Mouse (Mus musculus) cerebellum, postnatal 10 days (tissue): Measurements from ENCODE around the gene Acsbg2.
"Not testable (repeated sequence)": the region's sequence is repeated elsewhere in the genome, so short reads cannot be mapped to it uniquely, and the experiment has no call there.

Source experiments
- DNase-seq, 2 experiments: peaks; one replicate each; pipeline ENCODE4 v3.0.0; 2021; ENCODE audit warnings: mixed read lengths in 2 of 2

The Acsbg2 gene

GRCm38 (mm10) chr17:56874237-56874636 lies at the start of gene Acsbg2:
Acsbg2 (minus strand) TSS chr17:56874447.
- no peak for DNase-seq

GRCm38 (mm10) chr17:56919725-56920124 lies 45.5 kb upstream of the Acsbg2 start:
- DNase-seq, result no peak

- no peak for DNase-seq
Observed at GRCm38 (mm10) chr17:56917166-56917565, 42.9 kb upstream of the Acsbg2 start.

GRCm38 (mm10) chr17:56913444-56913843 lies 39.2 kb upstream of the Acsbg2 start:
- DNase-seq, result no peak

- no peak for DNase-seq
Observed at GRCm38 (mm10) chr17:56913023-56913422, 38.8 kb upstream of the Acsbg2 start.

GRCm38 (mm10) chr17:56909764-56910163 lies 35.5 kb upstream of the Acsbg2 start:
- not testable (repeated sequence) for DNase-seq

- peak; percentile 28 to 47 for DNase-seq
Observed at GRCm38 (mm10) chr17:56907887-56908286, 33.6 kb upstream of the Acsbg2 start.

- no peak for DNase-seq
Observed at GRCm38 (mm10) chr17:56907096-56907495, 32.8 kb upstream of the Acsbg2 start.

GRCm38 (mm10) chr17:56906166-56906565 lies 31.9 kb upstream of the Acsbg2 start:
- DNase-seq, result no peak

- DNase-seq, result peak; percentile 53
Observed at GRCm38 (mm10) chr17:56902698-56903097, 28.5 kb upstream of the Acsbg2 start.

GRCm38 (mm10) chr17:56897630-56898195 lies 23.5 kb upstream of the Acsbg2 start:
- DNase-seq, result peak; percentile 91 to 92

- DNase-seq, result no peak
Observed at GRCm38 (mm10) chr17:56896513-56897129, 22.4 kb upstream of the Acsbg2 start.

- no peak for DNase-seq
Observed at GRCm38 (mm10) chr17:56895368-56895918, 21.2 kb upstream of the Acsbg2 start.

- no peak for DNase-seq
Observed at GRCm38 (mm10) chr17:56890018-56890417, 15.8 kb upstream of the Acsbg2 start.

- DNase-seq, result no peak
Observed at GRCm38 (mm10) chr17:56888050-56888449, 13.8 kb upstream of the Acsbg2 start.

- no peak for DNase-seq
Observed at GRCm38 (mm10) chr17:56884809-56885208, 10.6 kb upstream of the Acsbg2 start.

GRCm38 (mm10) chr17:56884331-56884730 lies 10.1 kb upstream of the Acsbg2 start:
- DNase-seq, result peak in 1 of 2 experiments; percentile 39

GRCm38 (mm10) chr17:56883612-56884011 lies 9.4 kb upstream of the Acsbg2 start:
- DNase-seq, result no peak

GRCm38 (mm10) chr17:56877426-56877825 lies 3.2 kb upstream of the Acsbg2 start:
- DNase-seq, result no peak

- DNase-seq, result no peak
Observed at GRCm38 (mm10) chr17:56876981-56877380, 2.7 kb upstream of the Acsbg2 start.

GRCm38 (mm10) chr17:56876465-56876864 lies 2.2 kb upstream of the Acsbg2 start:
- DNase-seq, result no peak

- DNase-seq, result no peak
Observed at GRCm38 (mm10) chr17:56874936-56875651, 847 bp upstream of the Acsbg2 start, which contains the start of gene 1700061G19Rik. 1700061G19Rik (plus strand) TSS chr17:56875477.

- no peak for DNase-seq
Observed at GRCm38 (mm10) chr17:56872512-56872911, 1.7 kb downstream of the Acsbg2 start.

- no peak for DNase-seq
Observed at GRCm38 (mm10) chr17:56871767-56872166, 2.5 kb downstream of the Acsbg2 start.
